Mouse (Mus musculus): ENCODE data around the gene Spag6.

Spag6 gene

GRCm38 (mm10) chr2:18731718-18732117, 37.9 kb downstream of the Spag6 start:
- no peak for DNase-seq (ENCODE audit: low spot score in 2 of 2)

DNA sequence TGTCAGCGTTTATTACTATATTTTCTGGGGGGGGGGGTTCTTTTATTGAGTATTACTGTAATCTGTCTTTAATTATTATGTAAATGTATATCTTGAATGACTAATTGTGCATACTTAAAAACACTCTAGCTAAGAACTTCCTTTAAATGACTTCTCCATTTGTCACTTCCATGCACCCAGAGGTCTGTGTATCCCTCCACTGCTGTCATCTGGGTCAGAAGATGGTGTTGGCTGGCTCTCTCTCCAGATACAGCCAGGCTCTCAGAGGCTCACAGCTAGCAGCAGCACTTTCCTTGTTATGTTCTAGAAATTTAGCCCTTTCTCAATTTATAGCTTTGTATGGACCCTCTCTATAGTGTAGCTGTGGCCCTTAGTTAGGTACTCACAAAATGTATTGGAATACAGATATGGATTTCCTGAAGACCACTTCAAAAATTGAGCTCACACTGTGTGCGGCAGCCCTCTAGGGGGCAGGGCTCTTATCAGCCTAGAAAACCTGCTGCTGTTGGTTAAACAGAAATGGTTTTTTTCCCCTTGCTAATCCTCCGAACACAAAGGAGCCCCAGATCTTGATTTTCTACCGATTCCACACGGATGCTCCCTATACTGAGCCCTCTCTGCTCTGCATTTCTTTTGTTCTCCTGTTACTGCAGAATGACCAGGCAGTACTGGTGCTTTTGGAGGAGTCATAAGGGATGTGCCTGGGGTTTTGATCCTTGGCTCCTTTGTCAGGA, 40.7 kb downstream of the Spag6 start:
- no peak for DNase-seq (ENCODE audit: low spot score in 2 of 2)

GRCm38 (mm10) chr2:18737040-18737439, 43.2 kb downstream of the Spag6 start:
- DNase-seq (ENCODE audit: low spot score in 2 of 2), result no peak

- no peak for DNase-seq (ENCODE audit: low spot score in 2 of 2)
These were observed 45.4 kb downstream of the Spag6 start for GRCm38 (mm10) chr2:18739216-18739615.

GRCm38 (mm10) chr2:18756144-18756543, 62.3 kb downstream of the Spag6 start:
- DNase-seq (ENCODE audit: low spot score in 2 of 2), result no peak

- DNase-seq (ENCODE audit: low spot score in 2 of 2), result no peak
These were observed 71.0 kb downstream of the Spag6 start for GRCm38 (mm10) chr2:18764846-18765245.

DNA sequence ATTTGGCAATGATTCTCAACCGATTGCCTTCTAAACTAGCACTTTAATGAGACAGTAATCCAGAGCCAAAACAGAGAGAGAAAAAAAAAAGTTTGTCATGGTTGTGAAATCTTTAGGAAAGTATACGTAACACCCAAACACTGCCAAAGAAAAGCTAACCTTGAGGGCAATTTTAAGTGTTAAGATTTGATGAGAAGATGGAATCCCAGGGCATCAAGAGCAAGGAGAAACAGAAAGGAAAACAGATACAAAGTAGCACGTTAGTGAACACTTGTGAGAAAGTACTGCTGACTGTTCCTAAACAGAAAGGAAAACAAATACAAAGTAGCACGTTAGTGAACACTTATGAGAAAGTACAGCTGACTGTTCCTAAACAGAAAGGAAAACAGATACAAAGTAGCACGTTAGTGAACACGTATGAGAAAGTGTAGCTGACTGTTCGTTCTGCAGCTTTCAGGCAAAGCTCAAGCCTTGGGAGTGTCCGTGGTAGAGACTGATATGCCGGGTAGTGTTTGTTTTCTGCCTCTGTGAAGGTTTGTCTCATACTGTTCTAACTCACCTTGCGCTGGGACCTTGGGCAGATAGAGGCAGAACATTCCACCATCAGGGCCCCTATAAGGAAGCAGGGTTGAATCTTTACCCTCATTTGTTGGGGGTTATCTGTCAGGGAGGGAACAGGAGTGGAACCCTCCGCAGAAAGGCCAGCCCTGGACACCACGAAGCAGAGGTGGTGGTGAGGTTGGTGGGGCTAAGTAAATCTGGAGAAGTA, 71.8 kb downstream of the Spag6 start:
- peak; percentile 5 to 7 for DNase-seq (ENCODE audit: low spot score in 2 of 2)

- no peak for DNase-seq (ENCODE audit: low spot score in 2 of 2)
These were observed 72.6 kb downstream of the Spag6 start for GRCm38 (mm10) chr2:18766441-18766820.

DNA sequence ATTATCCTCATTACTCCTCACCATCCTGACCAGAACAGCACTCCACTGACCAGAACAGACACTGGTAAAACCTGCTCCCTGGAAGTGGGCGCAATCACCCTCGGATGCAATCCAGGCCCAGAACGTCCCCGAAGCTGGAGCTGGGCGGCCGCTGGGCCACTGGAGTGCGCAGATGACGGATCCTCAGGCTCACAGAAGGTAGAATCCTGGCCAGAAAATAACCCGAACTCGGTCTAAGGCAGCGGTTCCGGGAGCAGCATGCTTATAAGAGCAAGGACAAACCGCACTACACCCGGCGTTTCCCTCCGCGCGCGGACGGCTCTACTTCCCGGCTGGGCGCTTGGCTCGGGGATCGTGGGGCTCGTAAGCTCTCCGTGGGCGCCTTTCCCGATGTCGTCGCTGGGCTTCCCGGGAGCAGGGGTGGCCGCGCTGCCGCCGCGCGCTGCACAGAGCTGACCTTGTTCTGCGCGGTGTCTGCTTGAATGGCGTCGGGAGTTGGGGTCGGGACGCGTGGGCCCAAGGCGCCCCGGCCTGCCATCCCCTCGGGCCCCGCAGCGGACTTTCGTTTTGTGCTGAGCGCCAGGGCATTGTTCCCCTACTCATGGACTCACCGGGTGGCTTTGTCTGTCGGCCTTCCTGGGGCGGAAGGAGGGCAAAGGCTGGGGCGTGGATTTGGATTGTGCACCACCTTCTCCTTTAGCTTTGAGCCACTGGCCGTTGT, 73.1 kb downstream of the Spag6 start:
- DNase-seq (ENCODE audit: low spot score in 2 of 2), result peak; percentile 83 to 84

DNA sequence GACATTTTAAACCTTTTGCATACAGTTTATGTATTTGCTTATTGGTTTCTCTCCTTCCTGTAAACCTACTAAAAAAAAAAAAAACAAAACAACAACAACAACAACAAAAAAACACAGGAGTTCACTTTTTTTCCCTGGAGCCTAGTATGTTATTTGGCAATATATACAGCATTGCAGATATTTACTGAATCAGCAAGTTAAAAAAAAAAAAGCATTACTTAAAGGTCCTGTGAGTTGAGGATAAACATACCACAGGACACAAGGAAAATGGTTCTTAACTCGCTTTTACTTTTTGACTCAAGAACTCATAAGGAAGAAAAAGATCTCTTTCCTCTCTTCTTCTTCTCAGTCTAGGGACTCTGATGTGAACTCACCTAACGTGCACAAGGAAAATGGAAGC, 74.6 kb downstream of the Spag6 start:
- DNase-seq (ENCODE audit: low spot score in 2 of 2), result no peak

DNA sequence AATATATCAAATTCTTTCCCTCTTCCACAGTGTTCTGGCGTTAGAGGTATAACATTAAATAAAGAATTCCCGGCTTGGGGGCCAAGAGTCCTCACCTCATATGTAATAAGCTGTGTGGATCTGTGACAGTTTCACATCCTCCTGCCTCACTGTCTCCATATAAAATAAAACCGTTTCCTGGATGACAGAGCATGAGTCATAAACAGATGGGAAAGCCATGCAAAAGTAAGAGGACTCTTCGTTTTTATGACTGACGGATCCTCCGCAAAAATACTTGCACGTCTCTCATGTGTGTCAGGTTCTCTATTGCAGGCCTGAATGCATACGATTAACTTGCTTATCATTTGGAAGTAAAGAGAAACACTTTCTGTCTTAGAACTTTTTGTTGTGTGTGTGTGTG, 78.6 kb downstream of the Spag6 start:
- no peak for DNase-seq (ENCODE audit: low spot score in 2 of 2)

DNA sequence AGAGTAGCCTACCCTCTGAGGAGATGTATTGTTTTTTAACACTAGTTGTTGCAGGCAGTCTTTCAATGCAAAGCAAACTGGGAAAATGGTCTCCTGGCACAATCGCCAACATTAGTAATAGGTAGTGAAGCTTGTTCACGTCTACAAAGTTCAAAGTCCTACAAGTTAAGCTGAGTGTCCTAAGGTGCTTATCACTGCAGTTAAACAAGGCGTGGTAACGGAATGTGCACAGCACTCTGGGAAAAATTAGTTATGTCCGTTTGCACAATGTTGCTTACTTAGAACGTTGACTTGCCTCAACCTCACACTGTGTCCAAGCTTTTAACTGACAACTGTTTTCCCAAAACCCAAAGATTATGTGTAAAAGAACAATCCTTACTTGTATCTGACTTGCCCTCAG, 80.5 kb downstream of the Spag6 start:
- DNase-seq (ENCODE audit: low spot score in 2 of 2), result no peak

GRCm38 (mm10) chr2:18778220-18778619, 84.4 kb downstream of the Spag6 start:
- no peak for DNase-seq (ENCODE audit: low spot score in 2 of 2)

GRCm38 (mm10) chr2:18779830-18780229, 86.0 kb downstream of the Spag6 start:
- no peak for DNase-seq (ENCODE audit: low spot score in 2 of 2)

- DNase-seq (ENCODE audit: low spot score in 2 of 2), result peak in 1 of 2 experiments; percentile 45
These were observed 87.5 kb downstream of the Spag6 start for GRCm38 (mm10) chr2:18781296-18781695.

GRCm38 (mm10) chr2:18794261-18794660, 100.4 kb downstream of the Spag6 start:
- no peak for DNase-seq (ENCODE audit: low spot score in 2 of 2)

DNA sequence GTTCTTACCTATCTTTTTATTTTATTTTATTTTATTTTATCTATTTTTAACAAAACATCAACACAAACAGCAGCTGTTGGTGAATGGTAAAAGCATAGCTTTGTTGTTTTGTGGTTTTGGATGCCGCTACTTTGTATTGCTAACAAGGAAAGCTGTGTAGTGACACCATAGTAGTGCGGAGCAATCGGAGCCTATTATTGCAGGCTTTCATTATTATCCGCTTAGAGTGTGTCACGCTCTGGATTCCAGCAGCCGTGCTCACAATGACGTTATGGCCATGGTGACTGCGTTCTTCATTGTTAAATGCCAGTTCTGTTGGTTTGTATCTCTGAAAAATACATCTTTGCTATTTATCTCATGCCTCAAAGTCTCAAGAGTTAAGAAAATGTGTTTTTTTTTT, 103.9 kb downstream of the Spag6 start:
- DNase-seq (ENCODE audit: low spot score in 2 of 2), result no peak

DNA sequence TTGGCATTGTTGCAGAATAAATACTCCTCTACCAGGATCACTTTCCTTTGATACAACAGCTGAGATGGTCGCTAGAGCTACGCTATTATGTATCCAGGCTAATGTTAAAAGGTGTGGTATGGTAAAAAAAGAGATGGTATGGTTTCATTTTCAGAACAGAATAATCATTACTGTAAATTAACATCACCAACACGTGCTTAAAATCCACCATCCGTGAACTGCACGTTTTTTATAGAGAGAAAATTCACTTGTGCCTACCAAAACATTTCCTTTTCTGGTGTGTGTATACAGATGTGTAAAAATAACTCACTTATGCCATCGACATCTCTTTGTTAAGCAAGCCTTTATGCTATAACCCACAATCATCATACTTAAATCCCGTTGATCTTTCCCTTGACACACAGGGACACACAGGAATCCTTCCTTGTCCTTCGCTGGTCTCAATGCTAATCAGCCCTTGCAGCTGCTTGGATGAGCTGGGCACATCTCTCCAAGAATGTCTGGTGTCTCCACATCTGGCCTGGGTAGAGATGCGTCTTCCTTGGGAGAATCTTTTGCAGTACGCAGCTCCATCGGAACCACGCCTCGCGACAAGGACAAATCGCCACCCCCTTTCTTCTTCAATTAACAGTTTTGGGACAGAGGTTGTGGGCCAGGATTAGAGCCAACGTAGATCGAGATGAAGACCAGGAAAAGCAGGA, 105.6 kb downstream of the Spag6 start:
- no peak for DNase-seq (ENCODE audit: low spot score in 2 of 2)

Data from urinary bladder, postnatal 36 days (tissue).